Mouse (Mus musculus) hindbrain, embryonic 14.5 days (tissue): ENCODE results near the gene Klrb1c. TPM values are rescaled to one million over a fixed set of nuclear protein-coding genes. Genes with fewer than 3 reads are reported as not detected.
"Not testable (repeated sequence)": the region's sequence is repeated elsewhere in the genome, so short reads cannot be mapped to it uniquely, and the experiment has no call there.

Source experiments
- ATAC-seq: fragments of 200-750 bp; cut with Nextera tagmentation; 2 replicates; pipeline ENCODE4 v1.8.0; 2017; ENCODE audit warnings: moderate number of reproducible peaks, mild to moderate bottlenecking, moderate TSS enrichment, moderate library complexity; ENCODE audit not compliant: low FRiP score
- DNase-seq: peaks from one replicate; pipeline ENCODE4 v3.0.0-alpha.2; 2015; ENCODE audit warnings: low spot score
- H3K27ac ChIP-seq: fragments of 300-500 bp; sonication (generic); 2 replicates; pipeline ENCODE4 v1.5.1; 2014; ENCODE audit warnings: mild to moderate bottlenecking, moderate library complexity
- H3K27me3 ChIP-seq: fragments of 300-500 bp; sonication (generic); 2 replicates; pipeline ENCODE4 v1.6.1; 2014; ENCODE audit warnings: mild to moderate bottlenecking, low read length, mixed read lengths; ENCODE audit not compliant: control insufficient read depth, insufficient read depth
- H3K36me3 ChIP-seq: fragments of 300-500 bp; sonication (generic); replicated peaks from 2 replicates; pipeline ENCODE4 v1.6.1; 2014; ENCODE audit not compliant: control insufficient read depth, insufficient read depth
- H3K4me1 ChIP-seq: fragments of 300-500 bp; sonication (generic); replicated peaks from 2 replicates; pipeline ENCODE4 v1.6.1; 2014; ENCODE audit warnings: antibody characterized with exemption, low read length, mixed read lengths; ENCODE audit not compliant: control insufficient read depth, insufficient read depth
- H3K4me2 ChIP-seq: fragments of 300-500 bp; sonication (generic); replicated peaks from 2 replicates; pipeline ENCODE4 v1.6.1; 2014; ENCODE audit warnings: mild to moderate bottlenecking, moderate library complexity
- H3K4me3 ChIP-seq: fragments of 300-500 bp; sonication (generic); replicated peaks from 2 replicates; pipeline ENCODE4 v1.5.1; 2014; ENCODE audit warnings: mild to moderate bottlenecking, low read length
- H3K9ac ChIP-seq: fragments of 300-500 bp; sonication (generic); 2 replicates; pipeline ENCODE4 v1.6.1; 2014
- H3K9me3 ChIP-seq: fragments of 300-500 bp; sonication (generic); 2 replicates; pipeline ENCODE4 v1.6.1; 2016; ENCODE audit warnings: low read length; ENCODE audit not compliant: control insufficient read depth
- WGBS: fragments of 180-500 bp; shearing (Covaris S2); extraction: QIAGEN DNeasy Blood & Tissue Kit; methylation state at CpG from one replicate; pipeline ENCODE4 v1.1.7; 2014; 5-methylcytosine and 5-hydroxymethylcytosine counted together
- polyA plus RNA-seq: library from polyadenylated mRNA; unstranded; fragments of >200 nt; fragmentation: Nextera tagmentation; extraction: Ambion mirVana; gene quantifications from 2 replicates; pipeline ENCODE4 v1.2.1, GENCODE M21; 2014

Gene Klrb1c
- polyA plus RNA-seq, 1 experiment from 2014 or later, result 0.23 TPM

DNA sequence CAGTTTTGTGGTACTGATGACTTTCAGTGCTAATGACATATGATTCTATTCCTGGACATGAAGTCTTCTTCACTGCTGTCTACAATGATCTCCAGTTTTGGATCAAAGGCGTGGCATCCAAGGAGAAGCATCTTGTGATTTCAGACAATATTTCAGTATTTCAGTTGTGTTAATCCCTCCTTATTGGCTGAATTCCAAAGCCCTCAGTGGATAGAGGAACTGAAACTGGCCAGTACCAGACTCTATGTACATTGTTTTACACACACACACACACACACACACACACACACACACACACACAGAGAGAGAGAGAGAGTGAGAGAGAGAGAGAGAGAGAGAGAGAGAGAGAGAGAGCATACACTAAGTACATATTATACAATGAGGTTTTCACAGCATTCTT, 2.6 kb downstream of the Klrb1c start:
- DNase-seq, H3K27ac ChIP-seq, ATAC-seq, H3K9ac ChIP-seq, H3K4me1 ChIP-seq, H3K36me3 ChIP-seq, H3K9me3 ChIP-seq, H3K4me3 ChIP-seq, H3K4me2 ChIP-seq, H3K27me3 ChIP-seq: not testable (repeated sequence)
- 92% methylated on average over 1 of the region's 1 CpGs for WGBS

DNA sequence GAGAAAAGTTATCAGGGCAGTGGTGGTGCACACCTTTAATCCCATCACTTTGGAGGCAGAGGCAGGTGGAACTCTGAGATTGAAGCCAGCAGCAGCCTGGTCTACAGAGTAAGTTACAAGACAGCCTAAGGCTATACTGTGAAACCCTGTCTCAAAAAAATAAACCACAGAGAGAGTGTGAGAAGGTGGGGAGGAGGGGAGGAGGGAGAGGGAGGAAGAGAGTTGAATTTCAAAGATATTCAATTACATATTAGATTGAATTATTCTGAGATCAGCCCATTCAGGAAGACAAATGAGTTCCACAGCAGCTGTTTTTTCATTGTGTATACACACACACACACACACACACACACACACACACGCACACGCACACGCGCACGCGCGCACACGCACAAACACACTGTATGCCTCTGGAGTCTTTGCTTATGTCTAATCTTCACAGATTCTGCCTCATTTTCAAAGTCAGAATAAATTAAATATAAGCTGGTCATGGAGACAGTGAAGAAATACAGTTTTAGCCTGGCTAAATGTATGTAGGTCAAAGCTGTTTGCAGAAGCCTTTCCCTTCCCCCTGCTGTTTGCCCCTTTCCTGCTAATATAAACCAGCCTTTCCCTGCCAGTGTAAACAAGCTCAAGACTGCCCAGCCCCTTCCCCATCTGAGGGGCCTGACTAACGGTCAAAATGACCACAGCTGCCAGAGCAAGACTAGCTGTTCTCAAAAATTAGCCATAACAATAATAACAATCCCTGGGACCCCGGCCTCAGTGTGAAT, 19.3 kb downstream of the Klrb1c start:
- Histone ChIP-seq H3K9ac (no peak overlapping the region), H3K4me3 (no peak overlapping the region), H3K27ac (no peak overlapping the region), H3K27me3 (no peaks in the 10 kb centered on the region), H3K36me3 (no peaks in the 10 kb centered on the region), H3K4me1 (no peaks in the 10 kb centered on the region; the same call in 1 of the 2 replicates), H3K9me3 (no peaks in the 10 kb centered on the region), H3K4me2 (no peak overlapping the region)
- no peak for DNase-seq
- no peak for ATAC-seq
- 79% methylated on average over 10 of the region's 10 CpGs for WGBS

DNA sequence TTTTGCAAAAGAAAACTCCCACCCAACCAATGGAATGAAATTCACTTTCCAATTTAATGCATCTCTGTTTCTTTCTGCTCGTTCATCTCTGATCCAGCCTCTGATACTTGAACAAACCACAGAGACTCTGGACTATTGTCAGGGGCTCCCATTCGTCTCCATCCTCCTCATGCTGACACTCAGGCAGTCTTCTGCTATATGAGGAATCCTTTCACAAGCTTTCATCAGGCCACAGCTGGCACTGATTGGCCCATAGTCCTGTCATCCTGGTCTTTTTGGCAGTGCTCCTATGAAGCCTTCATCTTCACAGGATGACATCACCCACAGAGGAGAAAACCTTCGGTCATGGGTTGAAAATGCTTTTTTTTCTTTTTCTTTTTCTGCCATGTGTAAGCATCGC, 21.0 kb downstream of the Klrb1c start:
- ATAC-seq, result no peak
- 82% methylated on average over 4 of the region's 4 CpGs for WGBS

DNA sequence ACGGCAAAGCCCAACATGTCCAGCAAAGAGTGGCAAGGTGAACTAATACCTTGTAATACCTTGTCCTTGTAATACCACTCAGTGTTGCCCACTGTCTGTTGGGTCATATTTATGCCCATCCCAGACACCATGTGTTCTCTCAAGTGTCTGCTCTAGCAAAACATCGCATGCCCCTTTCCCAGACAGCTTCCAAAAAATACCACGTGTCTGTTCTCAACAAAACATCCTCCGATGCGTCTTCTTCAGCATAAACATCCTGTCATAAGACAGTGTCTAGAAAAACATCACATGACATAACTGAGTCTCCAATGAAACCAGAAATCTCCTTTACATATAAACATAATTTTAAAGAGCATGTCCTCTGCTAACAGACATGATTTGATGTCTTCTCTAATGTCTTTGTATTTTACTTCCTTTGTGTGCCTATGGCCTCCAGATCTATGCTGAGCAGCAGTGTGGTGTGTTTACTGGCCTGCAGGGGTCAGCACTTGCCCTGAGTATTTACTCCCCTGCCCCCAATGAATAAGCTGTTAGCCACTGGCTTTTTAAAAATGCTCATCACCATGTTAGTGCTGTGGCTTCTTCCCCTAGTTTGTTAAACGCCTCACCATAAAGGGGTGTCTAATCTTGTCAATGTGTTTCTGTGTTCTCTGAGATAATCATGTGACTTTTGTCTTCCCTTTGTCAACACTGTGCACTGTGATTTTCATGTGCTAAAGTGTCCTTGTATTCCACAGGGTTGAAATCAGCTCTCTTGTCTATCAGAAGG, 22.3 kb downstream of the Klrb1c start:
- not testable (repeated sequence) for H3K4me1 ChIP-seq, H3K9ac ChIP-seq, H3K27me3 ChIP-seq, H3K9me3 ChIP-seq, H3K36me3 ChIP-seq, H3K4me2 ChIP-seq, H3K4me3 ChIP-seq
- peak; percentile 32 for ATAC-seq
- H3K27ac ChIP-seq, result peak overlapping the region; percentile 39; the same call in 1 of the 2 replicates
- peak; percentile 67 for DNase-seq
- WGBS, result 62% methylated on average over 6 of the region's 6 CpGs

More for the DNA sequence above, 21.0 kb downstream of the Klrb1c start:
- no peaks in the 10 kb centered on the region for H3K9me3 ChIP-seq
- no peak overlapping the region for H3K4me2 ChIP-seq
- no peak for DNase-seq
- no peak overlapping the region for H3K27ac ChIP-seq
- H3K4me1 ChIP-seq, result peaks cover 2% of the 10 kb centered on the region; the same call in 1 of the 2 replicates
- H3K9ac ChIP-seq, result no peak overlapping the region
- no peak overlapping the region for H3K4me3 ChIP-seq
- H3K27me3 ChIP-seq, result no peaks in the 10 kb centered on the region
- no peaks in the 10 kb centered on the region for H3K36me3 ChIP-seq

DNA sequence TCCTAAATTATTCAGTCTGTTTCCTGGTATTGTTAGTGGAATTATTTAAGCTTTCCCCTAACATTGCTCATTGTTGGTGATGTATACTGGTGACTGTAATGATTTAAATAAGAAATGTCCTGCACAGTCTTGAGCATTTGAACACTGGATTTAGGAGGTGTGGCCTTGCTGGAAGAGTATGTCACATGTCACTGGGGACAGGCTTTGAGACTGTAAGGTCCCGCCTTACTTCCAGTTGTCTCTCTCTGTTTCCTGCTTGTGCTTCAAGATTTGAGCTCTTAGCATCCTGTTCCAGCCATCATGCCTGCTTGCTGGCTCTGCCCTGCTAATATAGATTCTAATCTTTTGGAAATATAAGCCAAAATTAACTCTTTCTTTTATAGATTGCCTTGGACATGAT, 23.8 kb downstream of the Klrb1c start:
- WGBS, result 88% methylated on average over 1 of the region's 1 CpGs
- DNase-seq, result no peak
- Histone ChIP-seq H3K27me3 (no peaks in the 10 kb centered on the region), H3K9ac (no peak overlapping the region), H3K9me3 (no peaks in the 10 kb centered on the region), H3K4me1 (peaks cover 5% of the 10 kb centered on the region; the same call in 1 of the 2 replicates), H3K4me3 (no peak overlapping the region; the same call in 1 of the 2 replicates), H3K27ac (no peak overlapping the region), H3K36me3 (no peaks in the 10 kb centered on the region), H3K4me2 (peak overlapping the region; percentile 52; the same call in 1 of the 2 replicates)
- ATAC-seq, result no peak

DNA sequence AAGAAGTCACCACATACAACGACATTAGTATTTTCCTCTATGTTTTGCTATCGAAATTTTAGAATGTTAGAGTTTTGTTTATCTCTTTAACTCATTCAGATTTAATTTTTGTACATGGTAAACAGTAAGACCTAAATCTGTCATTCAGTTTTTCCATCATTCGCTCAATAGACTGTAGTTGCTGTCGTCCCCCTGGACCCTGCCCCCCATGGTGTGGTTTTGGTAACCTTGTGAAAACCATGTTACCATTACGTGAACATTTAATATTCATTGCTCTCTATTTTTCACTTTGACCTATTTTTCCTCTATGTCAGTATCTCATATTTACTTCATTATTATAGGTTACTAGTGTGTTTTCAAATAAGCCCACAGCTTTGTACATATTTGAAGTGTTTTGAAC, 24.4 kb downstream of the Klrb1c start:
- Histone ChIP-seq H3K27ac (peak overlapping the region; percentile 81), H3K36me3 (no peaks in the 10 kb centered on the region), H3K4me2 (peak overlapping the region; percentile 52), H3K27me3 (no peaks in the 10 kb centered on the region), H3K9ac (peak overlapping the region; percentile 62), H3K9me3 (no peaks in the 10 kb centered on the region), H3K4me3 (peak overlapping the region; percentile 40), H3K4me1 (peaks cover 5% of the 10 kb centered on the region; the same call in 1 of the 2 replicates)
- ATAC-seq (no peak), DNase-seq (peak; percentile 32)
- WGBS, result 13% methylated on average over 5 of the region's 5 CpGs

DNA sequence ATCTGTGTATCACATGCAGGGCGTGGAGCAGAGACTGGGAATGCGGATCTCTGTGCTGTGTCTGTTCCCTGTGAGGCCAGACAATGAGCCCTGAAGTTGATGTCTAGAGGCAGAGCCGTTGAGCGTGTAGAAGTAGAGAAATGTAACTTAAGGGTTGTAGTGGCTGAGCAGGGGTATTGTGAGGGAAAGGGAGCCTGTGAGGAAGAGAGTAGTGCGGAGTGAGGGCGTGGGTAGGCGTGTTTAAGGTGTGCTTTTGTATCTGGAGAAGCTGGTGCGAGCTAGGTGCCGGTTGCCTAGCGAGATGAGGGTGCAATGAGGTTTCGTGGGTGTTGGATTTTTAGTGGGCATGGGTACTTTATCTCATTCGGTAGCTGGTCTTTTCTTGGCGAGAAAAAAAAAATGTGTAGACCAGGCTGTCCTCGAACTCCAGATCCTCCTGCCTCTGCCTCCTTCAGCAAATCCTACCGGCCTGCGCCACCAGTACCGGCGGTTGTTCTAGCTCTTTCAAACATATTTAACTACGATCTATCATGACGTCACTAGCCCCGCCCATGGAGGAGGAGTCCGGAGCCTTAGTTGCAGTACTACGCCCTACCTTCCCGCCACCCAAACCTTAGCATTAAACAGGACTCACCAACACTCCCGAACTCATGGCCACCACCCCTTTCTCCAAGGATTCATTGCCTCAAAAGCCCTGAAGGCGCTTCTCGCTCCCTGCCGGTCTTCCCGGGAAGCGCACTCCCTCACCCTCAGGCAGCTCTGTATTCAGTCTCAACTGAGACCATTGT, 25.1 kb downstream of the Klrb1c start:
- no peaks in the 10 kb centered on the region for H3K9me3 ChIP-seq
- peaks cover 5% of the 10 kb centered on the region; the same call in 1 of the 2 replicates for H3K4me1 ChIP-seq
- WGBS, result 2% methylated on average over 30 of the region's 30 CpGs
- ATAC-seq, result peak; percentile 92
- H3K4me2 ChIP-seq, result peak overlapping the region; percentile 52
- peak overlapping the region; percentile 40 for H3K4me3 ChIP-seq
- H3K36me3 ChIP-seq, result no peaks in the 10 kb centered on the region
- peak overlapping the region; percentile 62 for H3K9ac ChIP-seq
- peak overlapping the region; percentile 83 for H3K27ac ChIP-seq
- H3K27me3 ChIP-seq, result no peaks in the 10 kb centered on the region
- DNase-seq, result peak; percentile 100

DNA sequence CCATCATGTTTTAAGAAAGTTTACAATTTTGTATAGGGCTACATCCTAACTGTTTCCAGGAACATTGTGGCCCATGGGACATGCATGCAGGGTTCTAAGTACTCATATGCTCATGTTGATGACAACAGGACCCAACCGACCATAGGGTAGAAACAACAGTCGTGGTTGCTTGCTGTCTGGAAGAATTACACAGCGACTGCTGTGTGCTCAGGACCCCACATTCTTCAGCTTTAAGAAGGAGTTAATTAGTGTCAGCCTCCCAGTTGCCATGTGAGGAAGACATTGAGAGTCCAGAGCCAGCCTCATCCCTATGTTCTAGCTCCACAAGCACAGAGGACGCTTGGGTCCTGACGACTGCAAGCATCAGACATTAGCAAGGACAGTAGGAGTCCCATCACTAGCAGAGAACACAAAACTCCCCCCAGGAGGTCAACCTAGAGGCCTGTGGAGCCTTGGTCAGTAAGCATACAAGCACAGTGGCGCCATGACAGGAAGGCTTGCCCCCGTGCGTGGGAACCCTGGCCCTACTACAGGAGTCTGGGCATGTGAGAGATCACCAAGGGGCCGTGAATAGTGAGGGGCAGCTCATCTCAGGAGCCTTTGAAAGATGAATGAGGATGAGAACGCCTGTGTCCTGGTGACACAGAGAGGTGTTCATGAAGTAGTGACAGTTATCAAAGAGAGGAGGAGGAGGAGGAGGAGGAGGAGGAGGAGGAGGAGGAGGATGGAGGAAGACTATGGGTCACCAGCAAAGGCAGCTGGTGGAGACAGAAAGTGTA, 25.9 kb downstream of the Klrb1c start:
- Histone ChIP-seq H3K27ac (peak overlapping the region; percentile 83), H3K9ac (peak overlapping the region; percentile 57), H3K4me2 (peak overlapping the region; percentile 52), H3K4me3 (peak overlapping the region; percentile 40)
- H3K9me3 ChIP-seq, H3K27me3 ChIP-seq, DNase-seq, ATAC-seq, H3K36me3 ChIP-seq, H3K4me1 ChIP-seq: not testable (repeated sequence)
- 72% methylated on average over 9 of the region's 10 CpGs for WGBS
